Mouse (Mus musculus): ENCODE results near the gene Lum.

GRCm38 (mm10) chr10:97564957-97565856 is at the start of gene Lum:
- TF ChIP-seq POLR2A (IDR thresholded peaks at IDR 0.05; ENCODE audit: insufficient read length, low read depth) (no peak), TCF12 (IDR thresholded peaks at IDR 0.05; ENCODE audit: insufficient read depth, poor library complexity, severe bottlenecking) (no peak), TCF3 (IDR thresholded peaks at IDR 0.05; ENCODE audit: insufficient read length, low read depth) (no peak), MYOD1 (IDR thresholded peaks at IDR 0.05; ENCODE audit: control insufficient read depth in 1 of 3, insufficient read length in 2 of 3, low read depth in 2 of 3) (no peak), USF1 (IDR thresholded peaks at IDR 0.05; ENCODE audit: low read depth) (no peak), MYOG (IDR thresholded peaks at IDR 0.05; ENCODE audit: control insufficient read depth in 1 of 3, insufficient read depth in 1 of 3, insufficient read length in 2 of 3, low read depth in 2 of 3) (no peak), CEBPB (IDR thresholded peaks at IDR 0.05; ENCODE audit: insufficient read depth, poor library complexity, severe bottlenecking) (no peak), MAX (IDR thresholded peaks at IDR 0.05; ENCODE audit: low read depth) (no peak), POLR2AphosphoS2 (IDR thresholded peaks at IDR 0.05; ENCODE audit: insufficient read length, low read depth) (no peak), REST (IDR thresholded peaks at IDR 0.05; ENCODE audit: insufficient read depth, insufficient read length) (no peak), E2F4 (IDR thresholded peaks at IDR 0.05; ENCODE audit: insufficient read depth) (no peak)
